ENCODE assay signal across 14 mouse cellular contexts in the genomic region with DNA sequence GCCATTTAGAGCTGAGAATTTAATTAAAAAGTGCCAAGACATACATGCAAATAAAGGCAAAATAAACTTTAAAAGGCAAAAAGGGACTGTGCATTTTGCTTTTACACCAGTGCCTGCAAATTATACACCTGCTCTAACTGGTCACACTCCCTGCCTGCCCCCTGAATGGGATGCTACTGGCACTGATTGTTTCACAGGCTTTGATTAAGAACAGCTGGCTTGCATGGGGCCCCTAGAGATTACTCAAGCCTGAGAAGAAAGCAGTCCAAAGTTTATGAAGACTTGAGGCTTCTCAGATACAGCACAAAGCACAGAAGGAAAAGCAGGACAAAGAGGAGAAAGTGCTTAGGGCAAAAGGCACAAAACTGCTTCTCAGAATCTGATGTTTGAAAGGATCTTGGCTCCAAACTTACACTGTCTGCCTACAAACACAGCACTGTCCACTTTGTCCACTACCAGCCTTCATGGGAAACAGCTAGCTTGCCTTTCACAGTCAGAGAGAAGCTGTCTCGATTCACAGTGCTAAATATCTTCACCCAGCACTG. TPM values are rescaled to one million over a fixed set of nuclear protein-coding genes. Genes with fewer than 3 reads are reported as not detected.
DNase-seq lines count a peak whose midpoint lies in the region; ATAC-seq and TF ChIP-seq lines count a peak whose summit lies in the region.
"Had no signal": no experiment of that assay in that cellular context is flagged by ENCODE, and none has a peak within 500 bp of the region (broad histone marks: within the 10 kb centered on the region; RNA-seq: fewer than 3 reads in every experiment).

No protein-coding gene starts in this region.

- TF ChIP-seq CTCF in intestine, postnatal 0 days (IDR thresholded peaks at IDR 0.05; ENCODE audit: low read depth) = no peak

- no peaks in the 10 kb centered on the region for H3K27me3 ChIP-seq in intestine, embryonic 14.5 days (replicated peaks; ENCODE audit: control insufficient read depth, insufficient read depth, low read length)
- no peaks in the 10 kb centered on the region for H3K27me3 ChIP-seq in intestine, postnatal 0 days (replicated peaks; ENCODE audit: control insufficient read depth, insufficient read depth, low read length)
- H3K27me3 ChIP-seq in lung, embryonic 15.5 days = no peaks in the 10 kb centered on the region
- no peaks in the 10 kb centered on the region for H3K27me3 ChIP-seq in limb, embryonic 12.5 days
- no peaks in the 10 kb centered on the region for H3K27me3 ChIP-seq in forebrain, embryonic 15.5 days
- H3K27me3 ChIP-seq: heart, embryonic 15.5 days; hindbrain, embryonic 15.5 days had no signal

- H3K9me3 ChIP-seq in intestine, embryonic 14.5 days (ENCODE audit: control insufficient read depth, low read length) = no peaks in the 10 kb centered on the region
- no peaks in the 10 kb centered on the region for H3K9me3 ChIP-seq in intestine, postnatal 0 days (ENCODE audit: control insufficient read depth)
- H3K9me3 ChIP-seq in lung, embryonic 15.5 days = no peaks in the 10 kb centered on the region
- no peaks in the 10 kb centered on the region for H3K9me3 ChIP-seq in limb, embryonic 12.5 days
- no peaks in the 10 kb centered on the region for H3K9me3 ChIP-seq in forebrain, embryonic 15.5 days
- H3K9me3 ChIP-seq: heart, embryonic 15.5 days; hindbrain, embryonic 15.5 days had no signal

- no peak overlapping the region for H3K27ac ChIP-seq in intestine, embryonic 14.5 days (ENCODE audit: low read depth)
- H3K27ac ChIP-seq in intestine, postnatal 0 days (ENCODE audit: low read depth, low read length) = no peak overlapping the region
- 0 out of 2 replicates have a peak overlapping the region, but pooled peaks have one; percentile 3 for H3K27ac ChIP-seq in lung, embryonic 15.5 days
- peak overlapping the region; percentile 35; the same call in 1 of the 2 replicates for H3K27ac ChIP-seq in limb, embryonic 12.5 days
- no peak overlapping the region for H3K27ac ChIP-seq in forebrain, embryonic 15.5 days (replicated peaks)
- H3K27ac ChIP-seq: heart, embryonic 15.5 days; hindbrain, embryonic 15.5 days had no signal

- H3K4me2 ChIP-seq in intestine, embryonic 14.5 days (ENCODE audit: low read length) = no peak overlapping the region
- H3K4me2 ChIP-seq in intestine, postnatal 0 days (replicated peaks; ENCODE audit: low read depth) = no peak overlapping the region
- H3K4me2 ChIP-seq in lung, embryonic 15.5 days = no peak overlapping the region
- no peak overlapping the region for H3K4me2 ChIP-seq in limb, embryonic 12.5 days
- no peak overlapping the region for H3K4me2 ChIP-seq in forebrain, embryonic 15.5 days (replicated peaks)
- H3K4me2 ChIP-seq: heart, embryonic 15.5 days; hindbrain, embryonic 15.5 days; liver, embryonic 11.5 days; lung, embryonic 14.5 days had no signal

- no peak overlapping the region for H3K4me3 ChIP-seq in intestine, embryonic 14.5 days (ENCODE audit: low read depth, low read length)
- no peak overlapping the region for H3K4me3 ChIP-seq in intestine, postnatal 0 days (ENCODE audit: low read depth, low read length)
- no peak overlapping the region for H3K4me3 ChIP-seq in lung, embryonic 15.5 days
- H3K4me3 ChIP-seq in limb, embryonic 12.5 days (replicated peaks) = no peak overlapping the region
- H3K4me3 ChIP-seq in forebrain, embryonic 15.5 days = no peak overlapping the region
- H3K4me3 ChIP-seq: heart, embryonic 15.5 days; hindbrain, embryonic 15.5 days had no signal

- H3K9ac ChIP-seq in intestine, embryonic 14.5 days (ENCODE audit: low read length) = no peak overlapping the region
- no peak overlapping the region for H3K9ac ChIP-seq in intestine, postnatal 0 days (ENCODE audit: low read depth, low read length)
- H3K9ac ChIP-seq in lung, embryonic 15.5 days = no peak overlapping the region
- no peak overlapping the region for H3K9ac ChIP-seq in limb, embryonic 12.5 days (replicated peaks)
- no peak overlapping the region for H3K9ac ChIP-seq in forebrain, embryonic 15.5 days (replicated peaks)
- H3K9ac ChIP-seq: heart, embryonic 15.5 days; hindbrain, embryonic 15.5 days; lung, embryonic 14.5 days had no signal

- no peaks in the 10 kb centered on the region for H3K36me3 ChIP-seq in intestine, embryonic 14.5 days (ENCODE audit: control insufficient read depth, insufficient read depth, low read length)
- H3K36me3 ChIP-seq in intestine, postnatal 0 days (ENCODE audit: control insufficient read depth, insufficient read depth) = no peaks in the 10 kb centered on the region
- H3K36me3 ChIP-seq in lung, embryonic 15.5 days = no peaks in the 10 kb centered on the region
- H3K36me3 ChIP-seq in limb, embryonic 12.5 days = no peaks in the 10 kb centered on the region
- no peaks in the 10 kb centered on the region for H3K36me3 ChIP-seq in forebrain, embryonic 15.5 days
- H3K36me3 ChIP-seq: heart, embryonic 15.5 days; hindbrain, embryonic 15.5 days had no signal

- no peak for ATAC-seq in intestine, embryonic 14.5 days (replicated peaks; ENCODE audit: low FRiP score, low TSS enrichment, low read depth)
- no peak for ATAC-seq in intestine, postnatal 0 days
- ATAC-seq in lung, embryonic 15.5 days (ENCODE audit: borderline replicate concordance, extremely low read depth, low FRiP score, low TSS enrichment) = no peak
- no peak for ATAC-seq in limb, embryonic 12.5 days (ENCODE audit: insufficient number of reproducible peaks, insufficient read depth, low FRiP score, low TSS enrichment, low read depth)
- ATAC-seq in forebrain, embryonic 15.5 days (replicated peaks) = no peak
- ATAC-seq: midbrain, embryonic 16.5 days had no signal

- 53% methylated on average over 1 of the region's 1 CpGs for WGBS in intestine, embryonic 14.5 days
- 72% methylated on average over 1 of the region's 1 CpGs for WGBS in intestine, postnatal 0 days
- WGBS in lung, embryonic 15.5 days = 36% methylated on average over 1 of the region's 1 CpGs
- WGBS in limb, embryonic 12.5 days = 41% methylated on average over 1 of the region's 1 CpGs
- WGBS in forebrain, embryonic 15.5 days = 58% methylated on average over 1 of the region's 1 CpGs

- no peaks in the 10 kb centered on the region for H3K4me1 ChIP-seq in intestine, embryonic 14.5 days (replicated peaks; ENCODE audit: control insufficient read depth, insufficient read depth, low read length)
- no peaks in the 10 kb centered on the region for H3K4me1 ChIP-seq in intestine, postnatal 0 days (replicated peaks; ENCODE audit: control insufficient read depth, insufficient read depth, low read length)
- H3K4me1 ChIP-seq in lung, embryonic 15.5 days = no peaks in the 10 kb centered on the region
- H3K4me1 ChIP-seq in limb, embryonic 12.5 days (replicated peaks) = 0 out of 2 replicates have a peak, but pooled peaks cover 5% of the 10 kb centered on the region
- no peaks in the 10 kb centered on the region for H3K4me1 ChIP-seq in forebrain, embryonic 15.5 days
- H3K4me1 ChIP-seq: heart, embryonic 15.5 days; hindbrain, embryonic 15.5 days had no signal

- DNase-seq in intestine, embryonic 14.5 days (ENCODE audit: low spot score) = peak; percentile 49
- DNase-seq in lung, postnatal 4 days = no peak
- DNase-seq in embryo, embryonic 10.5 days (ENCODE audit: low spot score) = peak; percentile 48
- DNase-seq: cerebellum, postnatal 14 days; heart, adult 18-20 months; lung, embryonic 14.5 days had no signal

RNA-seq across cellular contexts. Expression of a gene that starts 40.2 kb away (rescaled TPM):
- polyA plus RNA-seq in intestine, embryonic 14.5 days (2014; fragmentation: Nextera tagmentation; extraction: Ambion mirVana) = 27.2 and 33.7 TPM in 2 replicates
- polyA plus RNA-seq in intestine, postnatal 0 days (2015; fragmentation: Nextera tagmentation; extraction: Ambion mirVana) = 12.0 and 12.4 TPM in 2 replicates
- polyA plus RNA-seq in lung, embryonic 15.5 days (2015; fragmentation: Nextera tagmentation; extraction: Ambion mirVana) = 31.3 and 32.3 TPM in 2 replicates
- polyA plus RNA-seq in limb, embryonic 12.5 days (2016; fragmentation: Nextera tagmentation; extraction: Ambion mirVana) = 39.0 and 39.3 TPM in 2 replicates
- 65.4 and 68.4 TPM in 2 replicates for polyA plus RNA-seq in forebrain, embryonic 15.5 days (2015; fragmentation: Nextera tagmentation; extraction: Ambion mirVana)

Comparison
In these comparisons a context has a peak if more than half of its experiments do, and no peak if none do; other contexts are left out.
1. DNase-seq: peak in intestine, embryonic 14.5 days (single experiment) and embryo, embryonic 10.5 days (single experiment); none in lung, postnatal 4 days (0 of 2).
2. H3K27ac ChIP-seq: peak in lung, embryonic 15.5 days (single experiment) and limb, embryonic 12.5 days (single experiment); none in intestine, embryonic 14.5 days (single experiment), intestine, postnatal 0 days (single experiment) and forebrain, embryonic 15.5 days (single experiment).